Mouse (Mus musculus) lung, embryonic 15.5 days (tissue): ENCODE measurements at regions not wholly inside any gene's neighbourhood (a gene's known extent, or its start where the extent isn't known, plus 50 kb on each side); places are given as distances from the start of the nearest gene placed in this dataset.

Source experiments
- ATAC-seq: fragments of 200-750 bp; cut with Nextera tagmentation; 2 replicates; pipeline ENCODE4 v1.8.0; 2017; ENCODE audit warnings: moderate number of reproducible peaks, borderline replicate concordance; ENCODE audit not compliant: low FRiP score, low TSS enrichment; ENCODE audit errors: extremely low read depth
- H3K27ac ChIP-seq: fragments of 300-500 bp; sonication (generic); 2 replicates; pipeline ENCODE4 v1.5.1; 2015; ENCODE audit warnings: moderate library complexity, mild to moderate bottlenecking, inconsistent platforms
- H3K27me3 ChIP-seq: fragments of 300-500 bp; sonication (generic); 2 replicates; pipeline ENCODE4 v1.6.1; 2015; ENCODE audit warnings: inconsistent platforms
- H3K36me3 ChIP-seq: fragments of 300-500 bp; sonication (generic); 2 replicates; pipeline ENCODE4 v1.6.1; 2015; ENCODE audit warnings: inconsistent platforms
- H3K4me1 ChIP-seq: fragments of 300-500 bp; sonication (generic); 2 replicates; pipeline ENCODE4 v1.6.1; 2015; ENCODE audit warnings: inconsistent platforms
- H3K4me2 ChIP-seq: fragments of 300-500 bp; sonication (generic); 2 replicates; pipeline ENCODE4 v1.6.1; 2015; ENCODE audit warnings: inconsistent platforms, mild to moderate bottlenecking, moderate library complexity
- H3K4me3 ChIP-seq: fragments of 300-500 bp; sonication (generic); 2 replicates; pipeline ENCODE4 v1.5.1; 2015; ENCODE audit warnings: mild to moderate bottlenecking, inconsistent platforms
- H3K9ac ChIP-seq: fragments of 300-500 bp; sonication (generic); 2 replicates; pipeline ENCODE4 v1.6.1; 2015; ENCODE audit warnings: inconsistent platforms
- H3K9me3 ChIP-seq: fragments of 300-500 bp; sonication (generic); 2 replicates; pipeline ENCODE4 v1.6.1; 2016; ENCODE audit warnings: inconsistent platforms
- WGBS: fragments of 180-500 bp; shearing (Covaris S2); methylation state at CpG from one replicate; pipeline ENCODE4 v1.1.7; 2015; 5-methylcytosine and 5-hydroxymethylcytosine counted together

DNA sequence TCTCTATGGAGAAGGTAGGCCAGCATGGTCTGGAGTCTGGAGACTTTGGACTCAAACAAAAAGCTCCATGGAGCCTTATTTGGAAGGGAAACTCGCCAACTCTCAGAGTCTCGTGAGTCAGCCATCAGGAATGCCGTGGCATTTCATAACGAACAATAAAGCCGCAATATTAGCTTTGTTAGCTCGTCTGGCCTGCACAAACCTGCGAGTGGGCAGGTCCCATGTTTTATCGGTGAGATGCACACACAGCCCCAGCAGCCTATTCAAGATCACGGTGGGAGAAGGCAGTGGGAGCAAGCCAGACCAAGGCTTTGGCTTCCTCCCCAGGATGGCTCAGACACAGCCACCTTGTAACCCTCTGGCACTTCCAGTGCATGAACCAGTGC, 84.4 kb downstream of the Gm11733 start:
- H3K4me1 ChIP-seq: peaks cover 11% of the 10 kb centered on the region
- WGBS: 45% methylated on average over 9 of the region's 9 CpGs
- no peak overlapping the region for H3K4me3 ChIP-seq
- no peaks in the 10 kb centered on the region for H3K36me3 ChIP-seq
- H3K27ac ChIP-seq: peak overlapping the region; percentile 75
- ATAC-seq: no peak
- no peaks in the 10 kb centered on the region for H3K9me3 ChIP-seq
- no peak overlapping the region for H3K9ac ChIP-seq
- no peak overlapping the region; the same call in 1 of the 2 replicates for H3K4me2 ChIP-seq
- no peaks in the 10 kb centered on the region for H3K27me3 ChIP-seq

- H3K27me3 ChIP-seq: no peaks in the 10 kb centered on the region
- H3K4me3 ChIP-seq: no peak overlapping the region
- ATAC-seq: no peak
- no peaks in the 10 kb centered on the region for H3K9me3 ChIP-seq
- no peaks in the 10 kb centered on the region for H3K36me3 ChIP-seq
- 66% methylated on average over 8 of the region's 8 CpGs for WGBS
- no peak overlapping the region for H3K9ac ChIP-seq
- no peak overlapping the region for H3K4me2 ChIP-seq
- H3K4me1 ChIP-seq: peaks cover 19% of the 10 kb centered on the region
- H3K27ac ChIP-seq: no peak overlapping the region
These were observed 84.5 kb upstream of the Tnrc6c start for GRCm38 (mm10) chr11:117569566-117570101.

DNA sequence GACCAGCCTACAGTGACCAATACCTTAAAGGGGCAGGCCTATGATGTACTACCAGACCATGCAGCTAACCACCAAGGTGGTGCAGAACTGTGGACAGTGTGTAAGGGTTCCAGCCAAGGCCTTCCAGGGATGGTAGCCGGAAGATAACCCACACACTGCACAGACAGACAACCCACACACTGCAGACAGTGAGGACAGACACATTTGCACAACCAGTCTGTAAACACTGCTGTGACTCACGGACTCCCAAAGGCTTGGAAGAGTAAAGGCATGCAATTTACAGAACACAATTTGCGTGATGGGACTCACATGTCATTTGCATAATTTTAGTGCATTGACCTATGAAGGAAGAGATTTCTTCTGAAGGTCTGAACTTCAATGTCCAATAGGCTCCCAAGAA, 82.2 kb upstream of the Tnrc6c start:
- H3K9ac ChIP-seq: no peak overlapping the region
- ATAC-seq: no peak
- H3K9me3 ChIP-seq: no peaks in the 10 kb centered on the region
- no peak overlapping the region for H3K4me2 ChIP-seq
- no peaks in the 10 kb centered on the region for H3K36me3 ChIP-seq
- 79% methylated on average over 3 of the region's 3 CpGs for WGBS
- H3K27ac ChIP-seq: no peak overlapping the region
- no peak overlapping the region for H3K4me3 ChIP-seq
- H3K4me1 ChIP-seq: peaks cover 28% of the 10 kb centered on the region
- H3K27me3 ChIP-seq: no peaks in the 10 kb centered on the region

- peaks cover 17% of the 10 kb centered on the region for H3K4me1 ChIP-seq
- no peaks in the 10 kb centered on the region for H3K9me3 ChIP-seq
- no peak overlapping the region for H3K4me2 ChIP-seq
- H3K27ac ChIP-seq: peak overlapping the region; percentile 44
- no peak overlapping the region for H3K9ac ChIP-seq
- ATAC-seq: peak; percentile 57; the same call in 1 of the 2 replicates
- 23% methylated on average over 3 of the region's 3 CpGs for WGBS
- H3K36me3 ChIP-seq: no peaks in the 10 kb centered on the region
- H3K4me3 ChIP-seq: no peak overlapping the region
- no peaks in the 10 kb centered on the region for H3K27me3 ChIP-seq
These were observed 79.4 kb upstream of the Tnrc6c start for GRCm38 (mm10) chr11:117574721-117575120.

GRCm38 (mm10) chr11:117579121-117579520, 75.0 kb upstream of the Tnrc6c start:
- Histone ChIP-seq H3K4me3 (no peak overlapping the region), H3K36me3 (no peaks in the 10 kb centered on the region), H3K4me2 (no peak overlapping the region), H3K9me3 (no peaks in the 10 kb centered on the region), H3K27me3 (no peaks in the 10 kb centered on the region), H3K27ac (no peak overlapping the region), H3K4me1 (peaks cover 12% of the 10 kb centered on the region), H3K9ac (no peak overlapping the region)
- 87% methylated on average over 2 of the region's 2 CpGs for WGBS
- ATAC-seq: no peak

DNA sequence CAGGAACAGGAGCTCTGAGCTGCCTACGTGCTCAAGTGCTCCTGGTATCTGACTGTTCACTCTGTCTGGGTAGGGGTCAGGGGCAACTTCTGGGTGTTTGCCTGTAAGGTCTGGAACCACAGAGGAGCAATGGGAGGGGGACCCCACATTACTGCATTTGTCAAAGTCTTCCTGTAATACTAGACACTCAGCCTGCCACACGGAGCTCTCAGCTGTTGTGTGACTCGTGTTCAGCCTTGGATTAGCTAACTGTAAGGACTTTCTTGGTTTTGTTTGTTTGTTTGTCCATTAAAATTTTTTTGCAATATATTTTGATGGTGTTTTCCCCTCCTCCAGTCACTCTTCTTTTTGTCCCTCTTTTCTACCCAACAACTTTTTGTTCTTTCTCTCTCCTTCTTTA, 74.4 kb upstream of the Tnrc6c start:
- no peak overlapping the region for H3K27ac ChIP-seq
- 34% methylated on average over 3 of the region's 3 CpGs for WGBS
- H3K9ac ChIP-seq: no peak overlapping the region

DNA sequence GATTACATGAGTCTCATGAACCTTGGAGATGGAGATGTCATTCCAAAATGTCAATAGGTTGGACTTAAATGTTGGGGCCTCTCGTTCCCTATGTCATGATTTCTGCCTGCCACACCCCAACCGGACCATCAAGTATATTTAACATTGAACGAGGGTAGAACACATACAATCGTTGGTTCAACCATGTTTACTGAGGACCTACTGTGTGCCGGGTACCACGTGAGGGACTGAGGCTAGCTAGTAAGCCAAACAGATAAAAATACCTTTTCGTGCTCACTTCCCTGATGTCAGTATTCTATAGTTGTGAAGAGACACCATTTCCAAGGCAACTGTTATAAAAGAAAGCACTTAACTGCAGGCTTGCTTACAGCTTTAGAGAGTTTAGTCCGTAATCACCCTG, 70.6 kb upstream of the Tnrc6c start:
- Histone ChIP-seq H3K36me3 (no peaks in the 10 kb centered on the region), H3K4me2 (no peak overlapping the region), H3K4me3 (no peak overlapping the region), H3K9ac (no peak overlapping the region), H3K27me3 (no peaks in the 10 kb centered on the region), H3K9me3 (no peaks in the 10 kb centered on the region), H3K4me1 (no peaks in the 10 kb centered on the region), H3K27ac (no peak overlapping the region)
- ATAC-seq: no peak
- 89% methylated on average over 8 of the region's 8 CpGs for WGBS

More for the DNA sequence above, 74.4 kb upstream of the Tnrc6c start:
- ATAC-seq: no peak
- no peaks in the 10 kb centered on the region for H3K36me3 ChIP-seq
- H3K4me2 ChIP-seq: no peak overlapping the region
- no peak overlapping the region for H3K4me3 ChIP-seq
- no peaks in the 10 kb centered on the region for H3K9me3 ChIP-seq
- H3K4me1 ChIP-seq: peaks cover 8% of the 10 kb centered on the region
- H3K27me3 ChIP-seq: no peaks in the 10 kb centered on the region

DNA sequence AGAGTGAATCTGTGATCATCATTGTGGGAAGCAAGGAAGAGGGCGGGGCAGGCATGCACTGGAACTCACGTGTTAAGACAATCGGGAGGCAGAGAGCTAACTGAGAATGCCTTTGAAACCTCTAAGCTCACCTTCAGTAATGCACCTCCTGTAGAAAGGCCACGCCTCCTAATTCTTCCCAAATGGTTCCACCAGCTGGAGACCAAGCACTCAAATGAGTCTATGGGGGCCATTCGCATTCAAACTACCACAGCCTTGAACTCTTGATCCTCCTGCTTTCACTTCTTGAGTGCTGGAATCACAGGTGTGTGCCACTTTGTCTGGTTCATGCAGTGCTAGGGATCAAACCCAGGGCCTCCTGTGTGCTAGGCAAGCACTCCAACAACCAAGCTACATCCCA, 68.5 kb upstream of the Tnrc6c start:
- Histone ChIP-seq H3K9ac (no peak overlapping the region), H3K4me3 (no peak overlapping the region), H3K36me3 (no peaks in the 10 kb centered on the region), H3K4me2 (no peak overlapping the region), H3K27me3 (no peaks in the 10 kb centered on the region), H3K9me3 (no peaks in the 10 kb centered on the region), H3K4me1 (no peaks in the 10 kb centered on the region), H3K27ac (no peak overlapping the region)
- 89% methylated on average over 5 of the region's 5 CpGs for WGBS
- no peak for ATAC-seq

DNA sequence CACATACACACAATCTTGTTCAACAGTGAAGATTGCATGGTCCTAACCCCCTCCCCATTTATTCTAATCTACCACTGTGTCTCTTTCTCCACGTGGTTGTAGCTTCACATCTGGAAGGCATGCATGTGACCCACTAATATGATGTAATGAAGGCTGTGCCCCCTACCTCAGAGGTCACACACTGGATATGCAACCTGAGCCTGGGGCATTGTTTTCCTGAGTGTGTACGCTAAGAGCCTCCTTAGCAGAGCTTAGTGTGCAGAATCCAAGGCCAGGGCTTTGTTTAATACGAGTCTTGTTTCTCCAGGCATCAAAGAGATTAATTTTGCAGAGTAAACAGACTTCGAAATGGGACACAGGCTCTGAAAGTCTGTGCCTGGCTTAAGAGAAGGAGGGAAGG, 68.0 kb upstream of the Tnrc6c start:
- Histone ChIP-seq H3K4me1 (no peaks in the 10 kb centered on the region), H3K27ac (no peak overlapping the region)
- WGBS: 23% methylated on average over 4 of the region's 4 CpGs

GRCm38 (mm10) chr11:117586857-117587425, 67.1 kb upstream of the Tnrc6c start:
- no peaks in the 10 kb centered on the region for H3K9me3 ChIP-seq
- no peak for ATAC-seq

More for the DNA sequence above, 68.0 kb upstream of the Tnrc6c start:
- Histone ChIP-seq H3K9me3 (no peaks in the 10 kb centered on the region), H3K36me3 (no peaks in the 10 kb centered on the region), H3K4me3 (no peak overlapping the region), H3K27me3 (no peaks in the 10 kb centered on the region), H3K4me2 (no peak overlapping the region), H3K9ac (no peak overlapping the region)
- ATAC-seq: no peak

DNA sequence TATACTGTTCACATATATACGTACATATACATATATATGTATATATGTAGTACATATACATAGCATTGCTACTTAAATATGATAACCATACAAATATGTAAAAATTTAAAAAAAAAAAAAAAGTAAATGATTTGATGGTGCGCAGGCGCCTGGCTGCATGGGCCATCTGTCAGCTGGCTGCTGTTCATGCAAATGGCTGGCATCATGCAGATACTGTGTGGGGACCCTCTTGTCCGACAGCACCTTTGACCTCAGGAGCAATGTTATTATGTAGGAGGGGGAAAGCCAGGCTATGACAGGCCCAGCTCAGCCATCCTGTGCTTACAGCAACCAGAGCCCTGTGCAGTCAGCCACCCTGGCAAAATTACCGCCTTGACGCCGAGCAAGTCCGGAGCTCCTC, 65.1 kb upstream of the Tnrc6c start:
- H3K9ac ChIP-seq: no peak overlapping the region
- no peaks in the 10 kb centered on the region for H3K4me1 ChIP-seq
- H3K4me3 ChIP-seq: no peak overlapping the region
- WGBS: 74% methylated on average over 8 of the region's 8 CpGs
- H3K27me3 ChIP-seq: no peaks in the 10 kb centered on the region
- no peak for ATAC-seq
- H3K27ac ChIP-seq: no peak overlapping the region
- no peaks in the 10 kb centered on the region for H3K36me3 ChIP-seq
- H3K4me2 ChIP-seq: no peak overlapping the region
- H3K9me3 ChIP-seq: no peaks in the 10 kb centered on the region

More at GRCm38 (mm10) chr11:117586857-117587425, 67.1 kb upstream of the Tnrc6c start:
- no peak overlapping the region for H3K9ac ChIP-seq
- H3K4me3 ChIP-seq: no peak overlapping the region
- H3K4me1 ChIP-seq: no peaks in the 10 kb centered on the region
- H3K27me3 ChIP-seq: no peaks in the 10 kb centered on the region
- H3K4me2 ChIP-seq: no peak overlapping the region
- no peaks in the 10 kb centered on the region for H3K36me3 ChIP-seq
- no peak overlapping the region for H3K27ac ChIP-seq
- 82% methylated on average over 7 of the region's 7 CpGs for WGBS

DNA sequence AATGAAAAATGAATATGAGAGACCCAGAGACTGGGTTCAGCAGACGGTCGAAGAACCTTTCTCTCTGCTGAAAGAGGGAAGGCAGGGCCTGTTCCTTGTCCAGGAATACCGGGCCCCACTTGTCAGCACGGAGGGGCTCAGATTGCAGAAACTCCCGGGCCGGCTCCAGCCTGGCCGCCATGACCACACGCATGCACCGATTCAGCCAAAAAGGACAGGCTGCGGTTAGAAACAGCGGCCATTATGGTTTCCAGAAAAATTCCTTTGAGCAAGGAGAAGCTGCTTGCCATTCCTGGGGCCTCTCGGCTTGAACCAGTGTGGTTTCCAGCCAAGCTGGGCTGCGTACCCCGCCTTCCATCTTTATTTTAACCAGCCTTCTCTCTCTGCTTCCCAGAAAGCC, 64.7 kb upstream of the Tnrc6c start:
- no peaks in the 10 kb centered on the region for H3K36me3 ChIP-seq
- H3K27me3 ChIP-seq: no peaks in the 10 kb centered on the region
- no peak overlapping the region for H3K4me2 ChIP-seq
- WGBS: 69% methylated on average over 14 of the region's 14 CpGs
- no peaks in the 10 kb centered on the region for H3K4me1 ChIP-seq
- no peaks in the 10 kb centered on the region for H3K9me3 ChIP-seq
- no peak overlapping the region for H3K4me3 ChIP-seq
- ATAC-seq: no peak
- no peak overlapping the region for H3K9ac ChIP-seq
- H3K27ac ChIP-seq: no peak overlapping the region

GRCm38 (mm10) chr11:117592570-117592969, 61.5 kb upstream of the Tnrc6c start:
- no peak for ATAC-seq
- WGBS: 50% methylated on average over 3 of the region's 3 CpGs

More at GRCm38 (mm10) chr11:117592570-117592969, 61.5 kb upstream of the Tnrc6c start:
- H3K36me3 ChIP-seq: no peaks in the 10 kb centered on the region
- H3K27ac ChIP-seq: no peak overlapping the region
- peaks cover 8% of the 10 kb centered on the region for H3K27me3 ChIP-seq
- H3K9ac ChIP-seq: no peak overlapping the region
- no peak overlapping the region for H3K4me2 ChIP-seq
- H3K4me3 ChIP-seq: no peak overlapping the region
- H3K9me3 ChIP-seq: no peaks in the 10 kb centered on the region
- H3K4me1 ChIP-seq: no peaks in the 10 kb centered on the region
